Mouse (Mus musculus): ENCODE measurements around the gene Frmd4a. TPM values are rescaled to one million over a fixed set of nuclear protein-coding genes. Genes with fewer than 3 reads are reported as not detected.
A peak's percentile ranks its signal among the peaks of the same experiment; 100 is the strongest.

The Frmd4a gene
- polyA plus RNA-seq, 2 experiments: 39.6 to 47.0 TPM

DNA sequence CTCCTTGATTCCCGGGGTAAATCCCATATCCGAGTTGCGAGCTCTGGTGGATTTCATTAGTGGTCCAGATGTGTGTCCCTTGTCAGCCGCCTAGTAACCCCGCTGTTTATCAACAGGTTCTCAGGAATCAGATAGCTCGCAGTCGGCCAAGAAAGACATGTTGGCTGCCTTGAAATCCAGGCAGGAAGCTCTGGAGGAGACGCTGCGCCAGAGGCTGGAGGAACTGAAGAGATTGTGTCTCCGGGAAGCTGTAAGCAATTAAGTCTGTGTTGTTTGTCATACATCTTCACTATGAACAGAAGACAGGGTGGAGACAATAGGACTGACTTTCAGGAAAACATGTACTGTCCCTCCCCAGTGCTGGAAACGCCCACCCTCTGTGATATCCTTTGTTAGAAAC lies 568.7 kb downstream of the Frmd4a start:
- H3K27ac ChIP-seq (replicated peaks; ENCODE audit: low read depth, low read length): no peak overlapping the region; the same call in none of the 2 replicates
- DNase-seq (ENCODE audit: low spot score) (peak; percentile 67), ATAC-seq (ENCODE audit: low FRiP score, low read depth) (peak; percentile 21; the same call in 1 of the 2 replicates)
- H3K4me1 ChIP-seq (ENCODE audit: control insufficient read depth, insufficient read depth, low read length): peaks cover 58% of the 10 kb centered on the region
- H3K4me2 ChIP-seq (replicated peaks; ENCODE audit: low read depth, low read length, severe bottlenecking): no peak overlapping the region
- H3K36me3 ChIP-seq (ENCODE audit: control insufficient read depth, insufficient read depth, low read length): peaks cover 53% of the 10 kb centered on the region
- no peaks in the 10 kb centered on the region for H3K27me3 ChIP-seq (ENCODE audit: control insufficient read depth, insufficient read depth, low read length)
- no peaks in the 10 kb centered on the region for H3K9me3 ChIP-seq (ENCODE audit: control insufficient read depth, low read length)
- 30% methylated on average over 11 of the region's 11 CpGs for WGBS
- no peak overlapping the region for H3K9ac ChIP-seq (ENCODE audit: low read depth, low read length, severe bottlenecking)
- no peak for TF ChIP-seq POLR2A (IDR thresholded peaks at IDR 0.05; ENCODE audit: borderline replicate concordance, extremely low read depth, insufficient read depth, insufficient read length)
- H3K4me3 ChIP-seq (replicated peaks; ENCODE audit: low read length): no peak overlapping the region

DNA sequence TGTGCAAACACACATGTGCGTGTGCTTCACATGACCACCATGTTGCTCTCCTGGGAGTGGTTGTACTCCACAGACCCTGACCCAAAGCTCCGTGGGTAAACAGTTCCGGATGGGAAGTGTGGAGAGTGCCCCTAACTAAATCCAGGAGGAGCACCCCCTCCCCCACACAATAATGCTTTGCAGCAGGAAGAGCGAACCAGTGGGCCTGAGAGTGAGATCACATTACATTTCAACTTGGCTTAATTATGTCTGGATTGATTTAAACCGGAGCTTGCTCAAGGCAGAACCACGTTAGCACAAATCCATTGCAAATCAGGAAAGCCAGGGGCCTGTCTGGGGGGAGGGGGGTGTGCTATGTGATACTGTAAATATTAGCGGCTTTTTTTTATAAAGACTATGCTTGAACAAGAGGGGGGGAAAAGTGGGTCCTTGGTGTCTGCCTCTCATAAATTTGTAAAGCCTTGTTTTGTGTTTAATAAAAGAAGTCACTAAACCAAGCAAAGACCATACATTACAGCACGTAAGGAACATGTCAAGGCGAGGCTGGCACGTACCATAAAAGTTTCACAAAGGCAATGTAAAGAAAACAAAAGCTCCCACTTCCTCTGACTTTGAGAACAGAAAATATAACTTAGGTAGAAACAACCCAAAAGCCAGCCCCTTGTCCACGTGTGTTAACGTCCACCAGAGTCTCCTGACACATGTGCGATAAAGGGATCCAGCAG lies 570.3 kb downstream of the Frmd4a start:
- Histone ChIP-seq H3K36me3 (ENCODE audit: control insufficient read depth, insufficient read depth, low read length) (peaks cover 61% of the 10 kb centered on the region), H3K27me3 (ENCODE audit: control insufficient read depth, insufficient read depth, low read length) (no peaks in the 10 kb centered on the region), H3K4me2 (replicated peaks; ENCODE audit: low read depth, low read length, severe bottlenecking) (no peak overlapping the region; the same call in 1 of the 2 replicates), H3K9ac (ENCODE audit: low read depth, low read length, severe bottlenecking) (no peak overlapping the region; the same call in 1 of the 2 replicates), H3K9me3 (ENCODE audit: control insufficient read depth, low read length) (no peaks in the 10 kb centered on the region), H3K27ac (replicated peaks; ENCODE audit: low read depth, low read length) (peak overlapping the region; percentile 68), H3K4me3 (replicated peaks; ENCODE audit: low read length) (no peak overlapping the region), H3K4me1 (ENCODE audit: control insufficient read depth, insufficient read depth, low read length) (peaks cover 52% of the 10 kb centered on the region)
- DNase-seq (ENCODE audit: low spot score) (peak; percentile 83), ATAC-seq (ENCODE audit: low FRiP score, low read depth) (peak; percentile 73)
- no peak for TF ChIP-seq POLR2A (IDR thresholded peaks at IDR 0.05; ENCODE audit: borderline replicate concordance, extremely low read depth, insufficient read depth, insufficient read length)
- 13% methylated on average over 13 of the region's 13 CpGs for WGBS

DNA sequence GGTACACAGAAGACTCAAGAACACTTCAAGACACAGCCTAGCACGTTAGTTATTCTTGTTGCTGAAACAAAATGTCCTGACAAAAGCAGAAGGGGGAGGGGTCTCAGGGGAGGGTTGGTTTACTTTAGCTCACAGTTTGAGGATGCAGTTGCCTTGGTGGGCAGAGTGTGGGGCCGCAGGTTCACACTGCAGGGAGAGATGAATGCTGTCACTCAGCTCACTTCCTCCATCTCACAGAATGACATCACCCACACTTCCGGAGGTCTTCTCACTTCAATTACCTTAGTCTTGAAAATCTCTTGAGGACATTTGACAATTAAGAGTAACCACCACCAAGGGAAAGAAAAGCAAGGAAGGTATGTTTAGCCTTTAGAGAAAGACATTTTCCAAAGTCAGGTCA lies 574.1 kb downstream of the Frmd4a start:
- no peak for TF ChIP-seq POLR2A (IDR thresholded peaks at IDR 0.05; ENCODE audit: borderline replicate concordance, extremely low read depth, insufficient read depth, insufficient read length)
- ATAC-seq (ENCODE audit: low FRiP score, low read depth) (no peak), DNase-seq (ENCODE audit: low spot score) (no peak)
- Histone ChIP-seq H3K4me2 (replicated peaks; ENCODE audit: low read depth, low read length, severe bottlenecking) (no peak overlapping the region), H3K27ac (replicated peaks; ENCODE audit: low read depth, low read length) (no peak overlapping the region), H3K27me3 (ENCODE audit: control insufficient read depth, insufficient read depth, low read length) (no peaks in the 10 kb centered on the region), H3K9me3 (ENCODE audit: control insufficient read depth, low read length) (no peaks in the 10 kb centered on the region), H3K9ac (ENCODE audit: low read depth, low read length, severe bottlenecking) (no peak overlapping the region), H3K36me3 (ENCODE audit: control insufficient read depth, insufficient read depth, low read length) (peaks cover 89% of the 10 kb centered on the region), H3K4me1 (ENCODE audit: control insufficient read depth, insufficient read depth, low read length) (peaks cover 20% of the 10 kb centered on the region), H3K4me3 (replicated peaks; ENCODE audit: low read length) (no peak overlapping the region)
- 81% methylated on average over 3 of the region's 3 CpGs for WGBS

DNA sequence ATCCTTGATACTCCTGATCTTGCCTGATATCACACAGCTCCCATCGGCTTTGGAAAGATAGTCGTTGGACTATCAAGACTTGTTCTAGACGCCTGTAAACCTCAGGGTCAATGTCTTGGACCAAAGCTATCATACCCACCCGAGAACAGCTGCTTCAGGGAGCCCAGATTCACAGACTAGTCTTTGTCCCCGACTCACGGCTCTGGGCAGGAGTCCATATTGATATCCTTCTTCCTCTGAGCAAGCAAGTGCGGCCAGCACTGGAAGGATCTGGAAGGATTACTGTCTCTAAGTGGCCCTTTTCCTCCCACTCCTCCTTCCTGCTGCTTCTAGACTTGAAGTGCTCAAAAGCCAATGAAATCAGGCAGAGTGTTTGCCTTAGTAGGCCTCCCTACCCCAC lies 575.1 kb downstream of the Frmd4a start:
- no peak overlapping the region for H3K27ac ChIP-seq (replicated peaks; ENCODE audit: low read depth, low read length)
- no peak overlapping the region for H3K9ac ChIP-seq (ENCODE audit: low read depth, low read length, severe bottlenecking)
- WGBS: 93% methylated on average over 7 of the region's 7 CpGs

DNA sequence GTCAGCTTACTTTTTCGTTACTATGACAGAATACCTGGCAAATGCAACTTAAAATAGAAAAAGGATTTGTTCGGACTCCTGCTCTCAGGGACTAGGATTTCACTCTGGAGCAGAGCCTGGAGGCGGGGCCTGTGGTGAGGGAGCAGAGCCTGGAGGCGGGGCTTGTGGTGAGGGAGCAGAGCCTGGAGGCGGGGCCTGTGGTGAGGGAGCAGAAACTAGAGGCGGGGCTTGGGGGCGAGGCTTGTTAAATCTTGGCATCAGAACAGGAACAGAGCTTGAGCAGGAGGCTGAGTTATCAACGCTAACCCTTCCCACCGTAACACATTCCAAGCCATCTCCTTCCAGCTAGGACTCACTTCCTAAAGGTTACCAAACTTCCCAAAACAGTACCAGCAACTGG lies 575.9 kb downstream of the Frmd4a start:
- Histone ChIP-seq H3K4me2 (replicated peaks; ENCODE audit: low read depth, low read length, severe bottlenecking) (no peak overlapping the region), H3K9ac (ENCODE audit: low read depth, low read length, severe bottlenecking) (no peak overlapping the region), H3K9me3 (ENCODE audit: control insufficient read depth, low read length) (no peaks in the 10 kb centered on the region), H3K36me3 (ENCODE audit: control insufficient read depth, insufficient read depth, low read length) (peaks cover 94% of the 10 kb centered on the region), H3K4me1 (ENCODE audit: control insufficient read depth, insufficient read depth, low read length) (peaks cover 3% of the 10 kb centered on the region), H3K27ac (replicated peaks; ENCODE audit: low read depth, low read length) (no peak overlapping the region), H3K27me3 (ENCODE audit: control insufficient read depth, insufficient read depth, low read length) (no peaks in the 10 kb centered on the region), H3K4me3 (replicated peaks; ENCODE audit: low read length) (no peak overlapping the region)
- ATAC-seq (ENCODE audit: low FRiP score, low read depth): peak; percentile 45; the same call in 1 of the 2 replicates
- 34% methylated on average over 9 of the region's 9 CpGs for WGBS
- DNase-seq (ENCODE audit: low spot score): peak; percentile 66
- no peak for TF ChIP-seq POLR2A (IDR thresholded peaks at IDR 0.05; ENCODE audit: borderline replicate concordance, extremely low read depth, insufficient read depth, insufficient read length)

More for the DNA sequence above, 575.1 kb downstream of the Frmd4a start:
- ATAC-seq (ENCODE audit: low FRiP score, low read depth): no peak
- no peak for DNase-seq (ENCODE audit: low spot score)
- peaks cover 10% of the 10 kb centered on the region for H3K4me1 ChIP-seq (ENCODE audit: control insufficient read depth, insufficient read depth, low read length)
- no peak for TF ChIP-seq POLR2A (IDR thresholded peaks at IDR 0.05; ENCODE audit: borderline replicate concordance, extremely low read depth, insufficient read depth, insufficient read length)
- peaks cover 88% of the 10 kb centered on the region for H3K36me3 ChIP-seq (ENCODE audit: control insufficient read depth, insufficient read depth, low read length)
- no peaks in the 10 kb centered on the region for H3K27me3 ChIP-seq (ENCODE audit: control insufficient read depth, insufficient read depth, low read length)
- no peaks in the 10 kb centered on the region for H3K9me3 ChIP-seq (ENCODE audit: control insufficient read depth, low read length)
- no peak overlapping the region for H3K4me2 ChIP-seq (replicated peaks; ENCODE audit: low read depth, low read length, severe bottlenecking)
- no peak overlapping the region for H3K4me3 ChIP-seq (replicated peaks; ENCODE audit: low read length)
